Mouse (Mus musculus) C2C12 (cell line): Measurements from ENCODE around the gene Gatb.

Source experiments
- CEBPB ChIP-seq: IDR thresholded peaks from one replicate; pipeline ENCODE4 v1.6.1; 2011; ENCODE audit warnings: low read depth, mild to moderate bottlenecking, control low read depth, moderate library complexity
- CTCF ChIP-seq: IDR thresholded peaks from one replicate; pipeline ENCODE4 v1.5.1; 2011; ENCODE audit not compliant: control insufficient read depth, insufficient read depth, insufficient read length
- MAX ChIP-seq: IDR thresholded peaks from one replicate; pipeline ENCODE4 v1.6.1; 2011; ENCODE audit warnings: mild to moderate bottlenecking, control low read depth
- MYOG ChIP-seq: IDR thresholded peaks from one replicate; pipeline ENCODE4 v1.6.1; 2011; ENCODE audit not compliant: control insufficient read depth, insufficient read length; ENCODE audit errors: extremely low read depth

GRCm38 (mm10) chr3:85551352-85551751 is 22.6 kb upstream of the Gatb start:
- TF ChIP-seq CTCF (no peak), MYOG (no peak), MAX (no peak), CEBPB (no peak)
